Mouse (Mus musculus) layer of hippocampus, adult 2 months (tissue): ENCODE results near the gene Tas1r1. TPM values are rescaled to one million over a fixed set of nuclear protein-coding genes. Genes with fewer than 3 reads are reported as not detected.

Source experiments
- DNase-seq, 2 experiments: peaks; one replicate each; pipeline ENCODE4 v3.0.0; 2022; ENCODE audit warnings: low spot score in 2 of 2
- H3K27ac ChIP-seq: fragments of 200-600 bp; 2 replicates; pipeline ENCODE4 v1.8.1; 2022
- H3K4me3 ChIP-seq: fragments of 200-600 bp; 2 replicates; pipeline ENCODE4 v1.8.1; 2022; ENCODE audit warnings: mild to moderate bottlenecking
- CTCF ChIP-seq: fragments of 200-600 bp; conservative IDR thresholded peaks from 2 replicates; pipeline ENCODE4 v1.8.1; 2022; ENCODE audit warnings: antibody characterized with exemption, mild to moderate bottlenecking, moderate library complexity
- total RNA-seq, 2 experiments: library from RNA; stranded (reverse); gene quantifications; 2 replicates each; pipeline ENCODE4 v1.2.3; 2021

The Tas1r1 gene
- total RNA-seq, 2 experiments from 2014 or later, result 0.69 to 0.76 TPM

- no peak for DNase-seq
- Histone ChIP-seq H3K27ac (no peak overlapping the region), H3K4me3 (no peak overlapping the region)
- no peak for TF ChIP-seq CTCF
These were observed 26.3 kb downstream of the Tas1r1 start for GRCm38 (mm10) chr4:152012109-152012508.

DNA sequence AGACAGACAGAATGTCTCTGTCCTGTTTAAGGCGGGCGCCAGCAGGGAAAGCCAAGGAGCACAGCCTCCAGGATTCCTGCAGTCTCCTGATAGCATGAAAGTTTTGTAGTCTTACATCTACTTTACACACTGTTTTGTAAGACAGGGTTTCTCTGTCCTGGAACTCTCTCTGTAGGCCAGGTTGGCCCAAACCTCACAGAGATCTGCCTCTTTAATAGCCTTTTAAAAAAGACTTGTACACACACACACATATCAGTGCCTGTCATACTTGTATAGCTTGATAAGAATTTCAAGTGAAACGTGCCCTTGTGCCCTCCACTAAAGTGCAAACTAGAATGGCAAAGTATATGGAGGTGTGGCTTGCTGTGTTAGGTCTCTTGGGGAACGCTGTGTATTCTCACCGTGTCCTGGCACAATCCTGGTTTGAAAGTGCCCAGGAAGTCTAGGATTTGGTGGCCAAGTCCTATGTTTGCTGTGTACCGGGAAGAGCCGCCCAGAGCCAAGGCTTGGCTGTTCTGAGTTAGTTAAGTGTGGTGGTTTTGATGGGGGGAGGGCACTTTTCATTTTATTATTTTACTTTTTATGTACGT lies 27.1 kb downstream of the Tas1r1 start:
- Histone ChIP-seq H3K27ac (peak overlapping the region; percentile 32), H3K4me3 (peak overlapping the region; percentile 93)

GRCm38 (mm10) chr4:152010707-152011134 lies 27.6 kb downstream of the Tas1r1 start:
- H3K27ac ChIP-seq, result peak overlapping the region; percentile 97

More for the DNA sequence above, 27.1 kb downstream of the Tas1r1 start:
- no peak for DNase-seq
- TF ChIP-seq CTCF, result no peak

GRCm38 (mm10) chr4:152010091-152010706 lies 28.2 kb downstream of the Tas1r1 start:
- peak overlapping the region; percentile 93 for H3K4me3 ChIP-seq
- peak overlapping the region; percentile 97 for H3K27ac ChIP-seq
- no peak for TF ChIP-seq CTCF
- DNase-seq, result no peak

More at GRCm38 (mm10) chr4:152010707-152011134, 27.6 kb downstream of the Tas1r1 start:
- H3K4me3 ChIP-seq, result peak overlapping the region; percentile 93
- DNase-seq, result no peak
- TF ChIP-seq CTCF, result no peak

DNA sequence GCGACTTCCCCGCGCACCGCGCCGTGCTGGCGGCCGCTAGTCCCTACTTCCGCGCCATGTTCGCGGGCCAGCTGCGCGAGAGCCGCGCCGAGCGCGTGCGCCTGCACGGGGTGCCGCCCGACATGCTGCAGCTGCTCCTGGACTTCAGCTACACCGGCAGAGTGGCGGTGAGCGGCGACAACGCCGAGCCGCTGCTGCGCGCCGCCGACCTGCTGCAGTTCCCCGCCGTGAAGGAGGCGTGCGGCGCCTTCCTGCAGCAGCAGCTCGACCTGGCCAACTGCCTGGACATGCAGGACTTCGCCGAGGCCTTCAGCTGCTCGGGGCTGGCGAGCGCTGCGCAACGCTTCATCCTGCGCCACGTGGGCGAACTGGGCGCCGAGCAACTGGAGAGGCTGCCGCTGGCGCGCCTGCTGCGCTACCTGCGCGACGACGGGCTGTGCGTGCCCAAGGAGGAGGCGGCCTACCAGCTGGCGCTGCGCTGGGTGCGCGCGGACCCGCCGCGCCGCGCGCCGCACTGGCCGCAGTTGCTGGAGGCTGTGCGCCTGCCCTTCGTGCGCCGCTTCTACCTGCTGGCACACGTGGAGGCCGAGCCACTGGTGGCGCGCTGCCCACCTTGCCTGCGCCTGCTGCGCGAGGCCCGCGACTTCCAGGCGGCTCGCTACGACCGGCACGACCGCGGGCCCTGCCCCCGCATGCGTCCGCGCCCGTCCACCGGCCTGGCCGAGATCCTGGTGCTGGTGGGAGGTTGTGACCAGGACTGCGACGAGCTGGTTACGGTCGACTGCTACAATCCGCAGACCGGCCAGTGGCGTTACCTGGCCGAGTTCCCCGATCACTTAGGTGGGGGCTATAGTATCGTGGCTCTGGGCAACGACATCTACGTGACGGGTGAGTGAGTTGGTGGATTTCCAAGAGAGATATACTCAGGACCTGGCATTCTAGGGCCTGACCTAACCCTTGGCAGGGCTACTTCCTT lies 29.0 kb downstream of the Tas1r1 start:
- peak overlapping the region; percentile 97 for H3K27ac ChIP-seq
- TF ChIP-seq CTCF, result no peak
- peak overlapping the region; percentile 93 for H3K4me3 ChIP-seq
- DNase-seq, result peak; percentile 60 to 61

GRCm38 (mm10) chr4:152008622-152009075 lies 29.7 kb downstream of the Tas1r1 start, which contains the start of gene Klhl21:
TSS of gene Klhl21 (plus strand) at chr4:152008803.
- peak; percentile 90 to 93 for DNase-seq
- H3K27ac ChIP-seq, result peak within 1 kb of the TSS; percentile 97
- H3K4me3 ChIP-seq, result peak within 1 kb of the TSS; percentile 93
- TF ChIP-seq CTCF, result no peak

DNA sequence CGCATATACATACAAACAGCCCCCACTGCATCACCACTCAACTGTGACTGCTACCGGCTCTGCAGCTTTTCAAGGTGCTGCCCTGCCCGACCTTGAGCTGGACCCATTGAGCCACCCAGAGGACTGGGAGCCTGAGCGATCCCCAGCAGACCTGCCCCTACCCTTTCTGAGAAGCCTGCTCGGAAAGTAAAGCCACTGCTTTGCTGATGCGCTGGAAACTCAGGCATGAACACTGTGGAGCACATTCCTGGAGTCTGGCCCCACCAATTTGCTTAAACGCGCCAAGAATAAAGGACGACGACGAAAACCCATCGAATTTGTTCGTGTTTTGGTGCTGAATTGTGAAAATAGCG lies 30.2 kb downstream of the Tas1r1 start:
- Histone ChIP-seq H3K4me3 (peak overlapping the region; percentile 93), H3K27ac (peak overlapping the region; percentile 97)
- no peak for TF ChIP-seq CTCF
- DNase-seq, result no peak

DNA sequence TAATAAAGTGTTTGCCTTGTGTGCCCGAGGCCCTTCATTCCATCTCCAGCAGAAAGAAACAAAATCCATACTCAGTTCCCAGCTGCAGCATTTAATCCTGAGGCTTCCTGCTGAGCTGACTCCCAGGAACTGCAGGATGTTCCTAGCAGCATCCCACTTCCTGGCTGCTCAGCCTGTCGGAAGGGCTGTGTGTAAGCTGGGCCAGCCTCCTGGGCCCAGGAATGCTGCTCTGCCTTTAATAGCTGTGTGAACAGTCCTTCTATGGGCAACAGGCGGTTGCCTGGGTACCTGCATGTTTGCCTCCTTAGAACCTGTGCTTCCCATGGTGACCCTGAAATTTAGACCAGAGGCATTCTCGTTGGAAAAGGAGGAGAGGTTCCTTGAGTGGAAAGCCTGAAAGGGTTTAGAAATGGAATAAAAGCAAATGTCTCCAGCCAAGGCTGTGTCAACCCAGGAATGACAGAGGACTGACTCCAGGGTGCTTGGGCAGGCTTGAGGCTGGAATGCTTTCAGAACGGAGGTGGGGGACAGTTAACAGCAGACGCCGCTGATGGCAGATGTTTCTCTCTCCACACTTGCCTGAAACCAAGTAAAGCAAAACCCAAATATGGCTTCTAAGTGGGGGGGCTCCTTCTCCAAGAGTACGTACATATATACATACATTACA lies 30.8 kb downstream of the Tas1r1 start:
- Histone ChIP-seq H3K4me3 (peak overlapping the region; percentile 93), H3K27ac (peak overlapping the region; percentile 97)
- no peak for DNase-seq
- no peak for TF ChIP-seq CTCF

DNA sequence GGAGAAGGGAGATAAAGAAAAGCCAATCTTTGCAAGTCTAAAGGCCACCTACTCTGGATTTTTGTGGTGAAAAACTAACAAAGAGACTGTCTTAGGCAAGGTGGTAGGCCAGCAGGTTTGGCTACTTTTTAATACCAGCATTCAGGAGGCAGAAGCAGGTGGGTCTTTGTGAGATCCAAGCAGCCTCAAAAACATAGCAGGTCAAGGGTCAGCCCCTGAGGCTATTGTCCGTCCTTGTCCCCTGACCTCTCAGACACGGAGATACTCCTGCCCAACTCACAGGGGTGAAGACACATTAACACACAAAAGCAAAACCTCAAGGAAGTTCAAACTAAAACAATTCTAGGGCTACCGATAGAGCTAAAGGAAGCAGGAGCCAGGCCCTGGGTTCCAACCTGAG lies 31.6 kb downstream of the Tas1r1 start:
- peak overlapping the region; percentile 97 for H3K27ac ChIP-seq
- TF ChIP-seq CTCF, result no peak
- H3K4me3 ChIP-seq, result no peak overlapping the region
- no peak for DNase-seq

DNA sequence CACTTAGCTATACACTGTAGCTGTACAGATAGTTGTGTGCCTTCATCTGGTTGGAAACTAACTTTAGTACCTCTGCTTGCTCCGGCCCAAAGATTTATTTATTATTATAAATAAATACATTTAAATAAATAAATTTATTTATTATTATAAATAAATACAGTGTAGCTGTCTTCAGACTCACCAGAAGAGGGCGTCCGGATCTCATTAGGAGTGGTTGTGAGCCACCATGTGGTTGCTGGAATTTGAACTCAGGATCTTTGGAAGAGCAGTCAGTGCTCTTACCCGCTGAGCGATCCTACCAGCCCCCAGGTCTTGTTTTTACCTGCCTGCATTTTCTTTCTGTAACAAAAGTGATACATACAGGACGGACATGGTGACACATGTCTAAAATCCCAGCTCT lies 32.2 kb downstream of the Tas1r1 start:
- TF ChIP-seq CTCF, result peak; percentile 73
- Histone ChIP-seq H3K4me3 (no peak overlapping the region), H3K27ac (no peak overlapping the region)
- DNase-seq, result no peak

DNA sequence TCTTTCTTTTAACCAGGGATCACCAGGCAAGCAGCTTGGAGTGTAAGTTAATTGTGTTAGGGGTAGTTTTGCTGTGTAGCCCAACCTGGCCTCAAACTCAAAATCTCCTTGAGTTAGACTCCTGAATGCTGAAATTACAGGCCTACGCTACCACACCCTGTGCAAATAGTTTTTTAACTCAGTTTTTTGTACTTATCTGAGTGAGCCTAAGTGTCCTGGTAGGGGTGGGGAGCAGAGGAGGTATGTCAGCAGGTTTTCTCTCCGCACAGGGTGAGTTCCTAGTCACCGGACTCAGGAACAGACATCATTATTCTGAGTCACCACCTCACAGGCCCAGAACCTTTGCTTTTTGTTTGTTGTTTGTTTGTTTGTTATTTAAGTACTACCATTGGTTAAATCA lies 36.3 kb downstream of the Tas1r1 start:
- TF ChIP-seq CTCF, result no peak
- no peak for DNase-seq
- no peak overlapping the region for H3K27ac ChIP-seq
- no peak overlapping the region for H3K4me3 ChIP-seq

DNA sequence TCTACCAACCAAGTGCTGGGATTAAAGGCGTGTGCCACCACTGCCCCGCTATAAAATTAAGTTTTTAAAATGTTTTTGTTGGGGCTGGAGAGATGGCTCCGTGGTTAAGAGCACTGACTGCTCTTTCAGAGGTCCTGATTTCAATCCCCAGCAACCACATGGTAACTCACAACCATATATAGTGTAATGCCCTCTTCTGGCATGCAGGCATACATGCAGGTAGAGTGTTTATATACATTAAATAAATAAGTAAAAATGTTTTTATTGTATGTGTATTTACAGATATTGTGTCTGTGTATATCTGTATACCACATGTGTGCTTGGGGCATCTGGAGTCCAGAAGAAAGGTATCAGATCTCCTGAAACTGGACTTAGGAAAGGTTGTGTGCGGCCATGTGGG lies 37.0 kb downstream of the Tas1r1 start:
- Histone ChIP-seq H3K27ac (no peak overlapping the region), H3K4me3 (no peak overlapping the region)
- TF ChIP-seq CTCF, result no peak; the same call in 1 of the 2 replicates
- no peak for DNase-seq
